Mouse (Mus musculus) cerebellum, postnatal 14 days (tissue): ENCODE measurements at regions not wholly inside any gene's neighbourhood (a gene's known extent, or its start where the extent isn't known, plus 50 kb on each side); places are given as distances from the start of the nearest gene placed in this dataset.

Source experiments
- DNase-seq, 2 experiments: peaks; one replicate each; pipeline ENCODE4 v3.0.0; 2021; ENCODE audit warnings: mixed read lengths in 2 of 2

GRCm38 (mm10) chr16:15175516-15175915 is 141.7 kb upstream of the Gm21897 start:
- DNase-seq: no peak

- no peak for DNase-seq
Measured at GRCm38 (mm10) chr16:15185714-15186113, 131.5 kb upstream of the Gm21897 start.

- DNase-seq: peak; percentile 43 to 52
Measured at GRCm38 (mm10) chr16:15194926-15195711, 122.1 kb upstream of the Gm21897 start.

- DNase-seq: peak in 1 of 2 experiments; percentile 16
Measured at GRCm38 (mm10) chr16:15195931-15196330, 121.3 kb upstream of the Gm21897 start.

- no peak for DNase-seq
Measured at GRCm38 (mm10) chr16:15196855-15197254, 120.4 kb upstream of the Gm21897 start.

- DNase-seq: no peak
Measured at GRCm38 (mm10) chr16:15215921-15216320, 101.3 kb upstream of the Gm21897 start.

GRCm38 (mm10) chr16:15220961-15221547 is 96.2 kb upstream of the Gm21897 start:
- DNase-seq: no peak

GRCm38 (mm10) chr16:15237836-15238235 is 79.4 kb upstream of the Gm21897 start:
- DNase-seq: no peak

GRCm38 (mm10) chr16:15238449-15238848 is 78.8 kb upstream of the Gm21897 start:
- no peak for DNase-seq

- DNase-seq: no peak
Measured at GRCm38 (mm10) chr16:15250186-15250585, 67.1 kb upstream of the Gm21897 start.

- no peak for DNase-seq
Measured at GRCm38 (mm10) chr16:15251686-15252085, 65.6 kb upstream of the Gm21897 start.

- DNase-seq: no peak
Measured at GRCm38 (mm10) chr16:15252666-15253347, 64.5 kb upstream of the Gm21897 start.

- DNase-seq: no peak
Measured at GRCm38 (mm10) chr16:15253348-15253693, 63.9 kb upstream of the Gm21897 start.

GRCm38 (mm10) chr16:15254669-15255068 is 62.6 kb upstream of the Gm21897 start:
- no peak for DNase-seq

- DNase-seq: no peak
Measured at GRCm38 (mm10) chr16:15259474-15259873, 57.8 kb upstream of the Gm21897 start.

- DNase-seq: no peak
Measured at GRCm38 (mm10) chr16:15260069-15260468, 57.2 kb upstream of the Gm21897 start.
